Mouse (Mus musculus) MEL (cell line): Measurements from ENCODE around the gene Foxf1. TPM values are rescaled to one million over a fixed set of nuclear protein-coding genes. Genes with fewer than 3 reads are reported as not detected.

ENCODE experiments used
- DNase-seq: peaks from one replicate; pipeline ENCODE4 v3.0.0; 2011; ENCODE audit warnings: low read depth, low spot score
- H3K27ac ChIP-seq: 2 replicates; pipeline ENCODE4 v1.5.1; 2012; ENCODE audit warnings: low read depth, mild to moderate bottlenecking, control low read depth, low read length, moderate library complexity; ENCODE audit not compliant: control insufficient read depth
- H3K27me3 ChIP-seq, 2 experiments: fragments of 150-350 bp in 1 of 2; sonication (generic) in 1 of 2; 2 replicates each; pipeline ENCODE4 v1.6.1; 2012; ENCODE audit warnings: low read length in 2 of 2, mild to moderate bottlenecking in 2 of 2, improper control_type of control experiment in 1 of 2, moderate library complexity in 1 of 2; ENCODE audit not compliant: insufficient read depth in 2 of 2, control insufficient read depth in 1 of 2
- H3K36me3 ChIP-seq, 2 experiments: 2 replicates each; pipeline ENCODE4 v1.6.1; 2012 to 2014; ENCODE audit warnings: low read length in 2 of 2, improper control_type of control experiment in 1 of 2, inconsistent platforms in 1 of 2, mild to moderate bottlenecking in 1 of 2; ENCODE audit not compliant: insufficient read depth in 2 of 2, control insufficient read depth in 1 of 2
- H3K4me1 ChIP-seq, 2 experiments: fragments of 150-350 bp in 1 of 2; sonication (generic) in 1 of 2; 2 replicates each; pipeline ENCODE4 v1.6.1; 2012; ENCODE audit warnings: low read length in 2 of 2, improper control_type of control experiment in 1 of 2, mild to moderate bottlenecking in 1 of 2; ENCODE audit not compliant: insufficient read depth in 2 of 2, control insufficient read depth in 1 of 2
- H3K4me3 ChIP-seq, 2 experiments: fragments of 150-350 bp in 1 of 2; sonication (generic) in 1 of 2; 2 replicates each; pipeline ENCODE4 v1.5.1; 2012; ENCODE audit warnings: low read depth in 2 of 2, low read length in 2 of 2, mild to moderate bottlenecking in 2 of 2, moderate library complexity in 2 of 2, control low read depth in 1 of 2, improper control_type of control experiment in 1 of 2; ENCODE audit not compliant: control insufficient read depth in 1 of 2, insufficient read depth in 1 of 2
- H3K79me2 ChIP-seq: 2 replicates; pipeline ENCODE4 v1.6.1; 2012; ENCODE audit warnings: mild to moderate bottlenecking, low read length, moderate library complexity; ENCODE audit not compliant: control insufficient read depth, poor library complexity, insufficient read depth
- H3K9ac ChIP-seq: 2 replicates; pipeline ENCODE4 v1.6.1; 2012; ENCODE audit warnings: low read depth, mild to moderate bottlenecking, control low read depth, low read length, moderate library complexity; ENCODE audit not compliant: control insufficient read depth, poor library complexity, severe bottlenecking
- H3K9me3 ChIP-seq: fragments of 150-350 bp; sonication (generic); replicated peaks from 2 replicates; pipeline ENCODE4 v1.6.1; 2012; ENCODE audit warnings: mild to moderate bottlenecking, low read length, improper control_type of control experiment, moderate library complexity; ENCODE audit not compliant: insufficient read depth
- E2F4 ChIP-seq: IDR thresholded peaks from 2 replicates; pipeline ENCODE4 v1.6.1; 2011; ENCODE audit warnings: low read depth, low read length, improper control_type of control experiment, borderline replicate concordance
- EP300 ChIP-seq, 2 experiments: IDR thresholded peaks; 2 replicates each; pipeline ENCODE4 v1.6.1; 2011; ENCODE audit warnings: improper control_type of control experiment in 2 of 2, low read length in 2 of 2, low read depth in 1 of 2, mild to moderate bottlenecking in 1 of 2
- ETS1 ChIP-seq: IDR thresholded peaks from 2 replicates; pipeline ENCODE4 v1.6.1; 2012; ENCODE audit warnings: low read depth, mild to moderate bottlenecking, inconsistent platforms, low read length, improper control_type of control experiment, moderate library complexity
- GABPA ChIP-seq: IDR thresholded peaks from 2 replicates; pipeline ENCODE4 v1.6.1; 2012; ENCODE audit warnings: low read depth, mild to moderate bottlenecking, inconsistent platforms, low read length, improper control_type of control experiment, moderate library complexity
- GATA1 ChIP-seq: IDR thresholded peaks from 2 replicates; pipeline ENCODE4 v1.6.1; 2011; ENCODE audit warnings: low read depth, low read length, improper control_type of control experiment
- MAFK ChIP-seq: IDR thresholded peaks from 2 replicates; pipeline ENCODE4 v1.6.1; 2011; ENCODE audit warnings: low read depth, mild to moderate bottlenecking, low read length, improper control_type of control experiment, borderline replicate concordance
- MAZ ChIP-seq: IDR thresholded peaks from 2 replicates; pipeline ENCODE4 v1.6.1; 2012; ENCODE audit warnings: low read depth, mild to moderate bottlenecking, inconsistent platforms, low read length, improper control_type of control experiment
- MEF2A ChIP-seq: IDR thresholded peaks from 2 replicates; pipeline ENCODE4 v1.6.1; 2014; ENCODE audit warnings: low read depth, mild to moderate bottlenecking, inconsistent platforms, low read length, improper control_type of control experiment; ENCODE audit not compliant: poor library complexity, insufficient replicate concordance, severe bottlenecking; ENCODE audit errors: extremely low read depth
- MYC ChIP-seq: IDR thresholded peaks from 2 replicates; pipeline ENCODE4 v1.6.1; 2011; ENCODE audit warnings: low read depth, mild to moderate bottlenecking, low read length, improper control_type of control experiment, moderate library complexity
- POLR2A ChIP-seq, 2 experiments: IDR thresholded peaks; 2 replicates each; pipeline ENCODE4 v1.6.1; 2011 to 2012; ENCODE audit warnings: low read length in 2 of 2, mild to moderate bottlenecking in 2 of 2, control low read depth in 1 of 2, improper control_type of control experiment in 1 of 2, low read depth in 1 of 2, moderate library complexity in 1 of 2; ENCODE audit not compliant: control insufficient read depth in 1 of 2, insufficient read depth in 1 of 2, poor library complexity in 1 of 2
- RAD21 ChIP-seq: IDR thresholded peaks from 2 replicates; pipeline ENCODE4 v1.6.1; 2011; ENCODE audit warnings: mild to moderate bottlenecking, low read depth, low read length, improper control_type of control experiment
- SIN3A ChIP-seq: IDR thresholded peaks from 2 replicates; pipeline ENCODE4 v1.6.1; 2012; ENCODE audit warnings: low read length, improper control_type of control experiment, inconsistent platforms
- TAL1 ChIP-seq: IDR thresholded peaks from 2 replicates; pipeline ENCODE4 v1.6.1; 2012; ENCODE audit warnings: mild to moderate bottlenecking, inconsistent platforms, low read length, moderate library complexity, mixed read lengths
- TBP ChIP-seq: IDR thresholded peaks from 2 replicates; pipeline ENCODE4 v1.8.0; 2011; ENCODE audit warnings: low read depth, low read length, improper control_type of control experiment
- UBTF ChIP-seq: IDR thresholded peaks from 2 replicates; pipeline ENCODE4 v1.6.1; 2012; ENCODE audit warnings: low read depth, mild to moderate bottlenecking, inconsistent platforms, low read length, improper control_type of control experiment, moderate library complexity, borderline replicate concordance; ENCODE audit not compliant: insufficient read depth
- ZKSCAN1 ChIP-seq: IDR thresholded peaks from 2 replicates; pipeline ENCODE4 v1.6.1; 2012; ENCODE audit warnings: low read depth, mild to moderate bottlenecking, inconsistent platforms, low read length, improper control_type of control experiment, moderate library complexity
- ZMIZ1 ChIP-seq: IDR thresholded peaks from 2 replicates; pipeline ENCODE4 v1.6.1; 2012; ENCODE audit warnings: low read depth, mild to moderate bottlenecking, inconsistent platforms, low read length, improper control_type of control experiment, moderate library complexity
- polyA plus RNA-seq, 2 experiments: library from polyadenylated mRNA; stranded (reverse) in 1 of 2; unstranded in 1 of 2; fragments of >175 nt in 1 of 2; fragments of >200 nt in 1 of 2; gene quantifications; 2 replicates each; pipeline versions ENCODE4 v1.2.1 to v1.2.4; 2012; ENCODE audit warnings: low replicate concordance in 2 of 2, low read depth in 1 of 2; ENCODE audit not compliant: insufficient read length in 2 of 2, insufficient read depth in 1 of 2, missing spikeins in 1 of 2
- total RNA-seq: library from RNA; depleted of rRNA; stranded (reverse); fragments of 300-350 nt; gene quantifications from 2 replicates; pipeline ENCODE4 v1.2.3, GENCODE M21; 2012

The Foxf1 gene
- total and polyA plus RNA-seq, 3 experiments = not detected

DNA sequence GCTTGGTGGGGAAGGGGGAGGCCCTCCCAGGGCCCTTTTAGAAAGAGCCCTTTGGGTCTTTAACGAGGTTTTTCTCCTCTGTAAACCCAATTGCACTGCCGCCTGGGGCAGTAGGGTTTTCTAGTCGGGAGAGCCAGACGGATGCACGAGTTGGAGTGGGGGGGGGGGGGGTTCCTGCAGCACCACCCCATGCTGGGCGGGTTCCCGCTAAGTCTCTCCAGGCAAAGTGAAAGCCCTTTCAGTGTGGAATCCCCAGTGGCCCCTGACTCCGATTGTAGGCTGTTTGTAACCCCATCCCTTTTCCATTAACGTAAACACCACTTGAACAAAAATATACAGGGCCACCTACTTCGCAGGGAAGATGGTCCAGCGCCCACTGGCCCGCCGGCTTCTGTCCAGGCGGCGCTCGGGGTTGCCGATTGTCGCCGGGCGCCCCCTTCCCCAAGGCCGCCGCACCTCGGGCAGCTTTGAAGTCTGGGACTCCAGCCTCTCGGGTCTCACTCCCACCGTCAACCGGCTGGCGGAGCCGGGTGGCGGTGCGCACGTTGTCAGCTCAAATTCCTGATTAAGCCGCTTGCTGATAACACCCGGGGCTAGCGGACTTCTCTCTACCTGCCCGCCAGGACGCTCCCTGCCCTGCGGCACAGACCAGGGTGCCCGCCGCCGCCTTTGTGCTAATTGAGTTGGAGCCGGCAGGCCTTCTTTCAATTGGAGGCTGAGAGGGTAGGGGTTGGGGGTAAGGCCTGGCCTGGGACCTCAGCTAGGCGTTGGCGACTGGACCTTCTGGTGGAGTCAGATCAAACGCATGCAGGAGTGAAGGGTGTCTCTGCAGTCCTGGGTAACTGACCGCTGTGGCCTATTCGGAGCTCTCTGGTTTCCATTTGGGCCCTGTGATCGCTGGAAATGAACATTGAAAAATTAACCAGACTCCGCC lies 10.7 kb upstream of the Foxf1 start:
- Histone ChIP-seq H3K4me3 (no peak overlapping the region), H3K9me3 (no peaks in the 10 kb centered on the region), H3K27me3 (no peaks in the 10 kb centered on the region), H3K4me1 (no peaks in the 10 kb centered on the region), H3K27ac (no peak overlapping the region), H3K9ac (no peak overlapping the region), H3K79me2 (no peaks in the 10 kb centered on the region), H3K36me3 (no peaks in the 10 kb centered on the region)
- TF ChIP-seq UBTF (no peak), TBP (no peak), MAFK (no peak), MAZ (no peak), POLR2A (IDR thresholded peaks at IDR 0.05; ENCODE audit: control insufficient read depth in 1 of 2, insufficient read depth in 1 of 2, low read depth in 1 of 2, low read length in 2 of 2, poor library complexity in 1 of 2) (no peak), E2F4 (no peak), ZMIZ1 (no peak), RAD21 (no peak), EP300 (IDR thresholded peaks at IDR 0.05; ENCODE audit: low read depth in 1 of 2, low read length in 2 of 2) (no peak), GABPA (no peak), ZKSCAN1 (no peak), MYC (no peak), SIN3A (no peak), GATA1 (no peak), TAL1 (no peak), MEF2A (no peak), ETS1 (no peak)
- no peak for DNase-seq

GRCm38 (mm10) chr8:121074108-121074847 lies 9.9 kb upstream of the Foxf1 start:
- Histone ChIP-seq H3K79me2 (no peaks in the 10 kb centered on the region), H3K4me3 (no peak overlapping the region), H3K4me1 (no peaks in the 10 kb centered on the region), H3K9ac (no peak overlapping the region), H3K27ac (no peak overlapping the region), H3K9me3 (no peaks in the 10 kb centered on the region), H3K36me3 (no peaks in the 10 kb centered on the region), H3K27me3 (no peaks in the 10 kb centered on the region)
- TF ChIP-seq MAFK = no peak
- DNase-seq = no peak
